Mouse (Mus musculus) ES-E14 (cell line): Measurements from ENCODE around the gene Gm36028. TPM values are rescaled to one million over a fixed set of nuclear protein-coding genes. Genes with fewer than 3 reads are reported as not detected.

Experiments used
- DNase-seq: peaks from one replicate; pipeline ENCODE4 v3.0.0-alpha.2; 2013; ENCODE audit warnings: low read depth, low spot score
- H3K27ac ChIP-seq: 2 replicates; pipeline ENCODE4 v1.5.1; 2012; ENCODE audit warnings: low read depth, mild to moderate bottlenecking, low read length, moderate library complexity, mixed read lengths; ENCODE audit not compliant: poor library complexity, insufficient read depth, severe bottlenecking
- H3K36me3 ChIP-seq: 2 replicates; pipeline ENCODE4 v1.6.1; 2012; ENCODE audit warnings: mild to moderate bottlenecking, low read length, moderate library complexity, mixed read lengths; ENCODE audit not compliant: control insufficient read depth, poor library complexity, insufficient read depth, severe bottlenecking
- H3K4me1 ChIP-seq, 2 experiments: fragments of 150-350 bp in 1 of 2; sonication (generic) in 1 of 2; 2 replicates each; pipeline ENCODE4 v1.6.1; 2012; ENCODE audit warnings: low read length in 2 of 2, mild to moderate bottlenecking in 1 of 2, mixed read lengths in 1 of 2; ENCODE audit not compliant: control insufficient read depth in 2 of 2, insufficient read depth in 2 of 2, poor library complexity in 1 of 2
- H3K4me3 ChIP-seq, 2 experiments: fragments of 150-350 bp in 1 of 2; sonication (generic) in 1 of 2; 2 replicates each; pipeline ENCODE4 v1.5.1; 2012; ENCODE audit warnings: low read length in 2 of 2, low read depth in 1 of 2, mild to moderate bottlenecking in 1 of 2, mixed read lengths in 1 of 2; ENCODE audit not compliant: insufficient read depth in 1 of 2, poor library complexity in 1 of 2, severe bottlenecking in 1 of 2
- H3K9ac ChIP-seq: 2 replicates; pipeline ENCODE4 v1.6.1; 2012; ENCODE audit warnings: low read depth, mild to moderate bottlenecking, low read length, mixed read lengths; ENCODE audit not compliant: poor library complexity, insufficient read depth, severe bottlenecking
- H3K9me3 ChIP-seq: fragments of 150-350 bp; sonication (generic); 2 replicates; pipeline ENCODE4 v1.6.1; 2012; ENCODE audit warnings: low read depth, mild to moderate bottlenecking, low read length; ENCODE audit not compliant: control insufficient read depth, insufficient read depth
- CHD2 ChIP-seq: IDR thresholded peaks from 2 replicates; pipeline ENCODE4 v1.6.1; 2014; ENCODE audit warnings: mild to moderate bottlenecking, low read depth, low read length, inconsistent platforms
- HCFC1 ChIP-seq: IDR thresholded peaks from 2 replicates; pipeline ENCODE4 v1.6.1; 2012; ENCODE audit warnings: low read length, inconsistent platforms, borderline replicate concordance; ENCODE audit not compliant: insufficient read depth
- MAFK ChIP-seq: IDR thresholded peaks from 2 replicates; pipeline ENCODE4 v1.6.1; 2014; ENCODE audit warnings: mild to moderate bottlenecking, low read depth, low read length, inconsistent platforms; ENCODE audit not compliant: insufficient read depth
- ZC3H11A ChIP-seq: IDR thresholded peaks from 2 replicates; pipeline ENCODE4 v1.6.1; 2012; ENCODE audit warnings: low read depth, mild to moderate bottlenecking, inconsistent platforms, low read length, borderline replicate concordance
- ZNF384 ChIP-seq: IDR thresholded peaks from 2 replicates; pipeline ENCODE4 v1.6.1; 2012; ENCODE audit warnings: low read depth, low read length, inconsistent platforms
- in situ Hi-C, 2 experiments: fragments of 600-800 bp; cut with MboI; formaldehyde crosslinking; loops; one replicate each; pipeline ENCODE4 v1.15.1; 2025; ENCODE audit warnings: low sequenced_read_pairs in 2 of 2, inconsistent platforms in 1 of 2; ENCODE audit not compliant: unreplicated experiment in 2 of 2
- total RNA-seq: library from RNA; depleted of rRNA; stranded (reverse); fragments of 300-350 nt; gene quantifications from 2 replicates; pipeline ENCODE4 v1.2.3, GENCODE M21; 2012

Gene Gm36028
- total RNA-seq, 1 experiment = not detected

DNA sequence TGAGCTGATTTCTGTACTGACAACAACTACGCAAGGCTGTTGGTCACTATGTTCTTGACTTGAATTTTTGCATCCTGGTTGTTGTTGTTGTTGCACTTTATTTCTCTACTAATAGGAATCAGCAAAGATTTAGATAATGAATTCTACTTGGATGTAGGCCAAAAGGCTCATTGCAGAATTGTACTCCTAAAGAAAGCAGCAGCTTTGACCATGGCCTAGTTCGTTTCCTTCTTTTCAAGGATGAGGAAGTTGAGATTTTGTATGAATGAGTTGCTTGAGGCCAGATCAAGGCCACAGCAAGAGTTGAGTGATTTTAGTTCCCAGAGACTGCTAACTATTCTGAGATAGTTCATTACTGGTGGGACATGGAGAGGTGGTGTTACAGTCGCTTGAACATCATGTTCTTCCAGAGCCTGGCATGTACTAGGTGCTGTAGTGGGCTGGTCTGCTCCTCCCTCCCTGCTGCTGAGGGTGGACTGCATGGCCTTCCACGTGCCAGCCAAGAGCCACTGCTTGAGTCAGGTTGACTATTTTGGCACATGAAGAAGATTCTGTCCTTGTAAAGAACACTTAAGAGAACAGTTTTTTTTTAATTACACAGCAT is 10.3 kb upstream of the Gm36028 start:
- TF ChIP-seq ZC3H11A (no peak), MAFK (no peak), CHD2 (no peak), ZNF384 (no peak)
- Histone ChIP-seq H3K9me3 (no peaks in the 10 kb centered on the region), H3K9ac (no peak overlapping the region), H3K4me1 (peaks cover 3 to 5% of the 10 kb centered on the region in 2 experiments; a peak in 3 of 4 replicates), H3K36me3 (peaks cover 2% of the 10 kb centered on the region; the same call in 1 of the 2 replicates), H3K4me3 (no peak overlapping the region), H3K27ac (no peak overlapping the region)
- DNase-seq = no peak
- in situ Hi-C loops = no loop called here

GRCm38 (mm10) chr16:37869470-37870231 is 8.7 kb upstream of the Gm36028 start:
- peaks cover 2% of the 10 kb centered on the region; the same call in 1 of the 2 replicates for H3K36me3 ChIP-seq
- H3K9me3 ChIP-seq = no peaks in the 10 kb centered on the region
- peak overlapping the region; percentile 82 for H3K9ac ChIP-seq
- in situ Hi-C loops = no loop called here
- H3K4me3 ChIP-seq = peak overlapping the region; percentile 82 to 92
- H3K4me1 ChIP-seq = peaks cover 3 to 5% of the 10 kb centered on the region in 2 experiments; a peak in 3 of 4 replicates
- no peak for DNase-seq
- no peak overlapping the region for H3K27ac ChIP-seq
- peak; percentile 92 for TF ChIP-seq ZNF384
- TF ChIP-seq HCFC1 = no peak

GRCm38 (mm10) chr16:37868506-37869469 is 7.8 kb upstream of the Gm36028 start:
- DNase-seq = peak; percentile 40
- in situ Hi-C loops = no loop called here
- H3K9ac ChIP-seq = peak overlapping the region; percentile 82
- H3K27ac ChIP-seq = peak overlapping the region; percentile 68
- peaks cover 3 to 5% of the 10 kb centered on the region in 2 experiments; a peak in 3 of 4 replicates for H3K4me1 ChIP-seq
- H3K4me3 ChIP-seq = peak overlapping the region; percentile 82 to 92
- peaks cover 2% of the 10 kb centered on the region; the same call in 1 of the 2 replicates for H3K36me3 ChIP-seq
- TF ChIP-seq CHD2 = no peak
- peak; percentile 50; the same call in 1 of the 2 replicates for TF ChIP-seq HCFC1
- no peak for TF ChIP-seq MAFK
- H3K9me3 ChIP-seq = no peaks in the 10 kb centered on the region

GRCm38 (mm10) chr16:37867791-37868505 is 7.0 kb upstream of the Gm36028 start, which contains the start of gene Lrrc58:
Lrrc58 (plus strand) TSS chr16:37868389.
- peaks cover 2% of the 10 kb centered on the region; the same call in 1 of the 2 replicates for H3K36me3 ChIP-seq
- no peaks in the 10 kb centered on the region for H3K9me3 ChIP-seq
- H3K4me1 ChIP-seq = peaks cover 3 to 5% of the 10 kb centered on the region in 2 experiments; a peak in 3 of 4 replicates
- peak within 1 kb of the TSS; percentile 68 for H3K27ac ChIP-seq
- peak within 1 kb of the TSS; percentile 82 for H3K9ac ChIP-seq
- TF ChIP-seq MAFK = no peak
- no peak for TF ChIP-seq ZC3H11A
- TF ChIP-seq CHD2 = no peak
- no peak for TF ChIP-seq ZNF384
- TF ChIP-seq HCFC1 = no peak
- in situ Hi-C loops = no loop called here
- peak within 1 kb of the TSS; percentile 82 to 92 for H3K4me3 ChIP-seq
- peak; percentile 40 for DNase-seq
